Mouse (Mus musculus) ES-E14 (cell line): ENCODE data around the gene Cdpf1.

Source experiments
- HCFC1 ChIP-seq: IDR thresholded peaks from 2 replicates; pipeline ENCODE4 v1.6.1; 2012; ENCODE audit warnings: low read length, inconsistent platforms, borderline replicate concordance; ENCODE audit not compliant: insufficient read depth
- MAFK ChIP-seq: IDR thresholded peaks from 2 replicates; pipeline ENCODE4 v1.6.1; 2014; ENCODE audit warnings: mild to moderate bottlenecking, low read depth, low read length, inconsistent platforms; ENCODE audit not compliant: insufficient read depth
- ZC3H11A ChIP-seq: IDR thresholded peaks from 2 replicates; pipeline ENCODE4 v1.6.1; 2012; ENCODE audit warnings: low read depth, mild to moderate bottlenecking, inconsistent platforms, low read length, borderline replicate concordance

DNA sequence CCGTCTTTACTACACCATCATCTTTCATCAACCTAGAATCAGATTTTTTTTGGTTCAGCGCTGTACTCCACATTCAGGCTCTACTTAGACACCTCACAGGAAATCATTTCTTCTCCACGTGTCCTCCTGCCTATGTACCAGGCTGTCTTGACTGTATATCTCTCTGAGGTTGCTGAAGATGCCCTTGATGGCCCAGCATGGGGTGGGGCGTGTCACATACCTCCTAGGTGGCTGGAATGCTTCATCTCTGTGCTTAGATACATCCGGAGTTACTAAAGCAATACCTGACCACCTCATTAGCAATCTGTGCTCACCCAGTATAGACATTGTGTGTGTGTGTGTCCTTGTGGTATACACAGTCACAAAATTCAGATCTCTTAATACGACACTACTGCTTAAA, 16.0 kb downstream of the Cdpf1 start:
- TF ChIP-seq ZC3H11A (no peak), HCFC1 (no peak), MAFK (no peak)
